In the genomic region with DNA sequence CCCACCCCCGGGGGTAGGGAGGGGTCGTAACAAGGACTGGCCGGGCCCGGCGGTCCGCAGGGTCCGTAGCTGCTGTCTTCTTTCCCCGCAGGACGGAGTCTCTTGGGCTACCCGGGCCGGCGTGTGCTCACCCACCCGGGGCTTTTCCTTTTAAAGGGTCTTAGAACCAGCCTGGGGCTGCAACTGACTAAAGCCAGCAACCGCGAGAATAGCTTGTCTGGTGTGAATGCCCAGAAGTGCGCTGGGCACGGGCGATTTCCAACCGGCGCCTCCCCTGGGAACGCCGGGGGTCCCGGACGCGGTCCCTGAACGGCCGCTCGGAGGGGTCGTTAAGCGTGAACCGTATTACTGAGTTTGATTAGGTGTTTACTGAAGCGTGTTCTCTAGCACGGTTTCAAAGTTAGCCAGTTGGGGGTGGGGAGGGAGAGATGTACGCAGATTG, we compare ENCODE assay signal across 8 mouse cellular contexts. TPM values are rescaled to one million over a fixed set of nuclear protein-coding genes. Genes with fewer than 3 reads are reported as not detected.
DNase-seq lines count a peak whose midpoint lies in the region; ATAC-seq and TF ChIP-seq lines count a peak whose summit lies in the region.

No protein-coding gene starts in this region.

- H3K4me2 ChIP-seq in lung, embryonic 14.5 days, result peak overlapping the region; percentile 82
- H3K4me2 ChIP-seq in heart, embryonic 16.5 days (ENCODE audit: low read depth, low read length), result peak overlapping the region; percentile 83
- H3K4me2 ChIP-seq in liver, embryonic 11.5 days, result peak overlapping the region; percentile 93

- TF ChIP-seq POLR2A in bone marrow macrophage, adult 2 months (IDR thresholded peaks at IDR 0.05; ENCODE audit: borderline replicate concordance, low read depth, low read length), result no peak
- no peak for TF ChIP-seq POLR2A in small intestine, adult 2 months (IDR thresholded peaks at IDR 0.05; ENCODE audit: low read depth, low read length)

- H3K9me3 ChIP-seq in lung, embryonic 14.5 days (ENCODE audit: low read depth, low read length), result no peaks in the 10 kb centered on the region
- H3K9me3 ChIP-seq in heart, embryonic 16.5 days (replicated peaks; ENCODE audit: control insufficient read depth, low read length), result no peaks in the 10 kb centered on the region
- H3K9me3 ChIP-seq in liver, embryonic 11.5 days (ENCODE audit: control insufficient read depth, low read length), result no peaks in the 10 kb centered on the region

- H3K27ac ChIP-seq in lung, embryonic 14.5 days (ENCODE audit: low read depth), result peak overlapping the region; percentile 78; the same call in 1 of the 2 replicates
- no peak overlapping the region for H3K27ac ChIP-seq in bone marrow macrophage, adult 2 months (ENCODE audit: insufficient read depth, low read depth, low read length)
- H3K27ac ChIP-seq in heart, embryonic 16.5 days (ENCODE audit: low read length), result peak overlapping the region; percentile 96
- H3K27ac ChIP-seq in liver, embryonic 11.5 days (ENCODE audit: low read depth, low read length), result peak overlapping the region; percentile 61
- no peak overlapping the region for H3K27ac ChIP-seq in small intestine, adult 2 months (ENCODE audit: insufficient read depth, low read depth, low read length)

- peak overlapping the region; percentile 91 for H3K4me3 ChIP-seq in lung, embryonic 14.5 days (ENCODE audit: low read depth, low read length)
- peak overlapping the region; percentile 83 for H3K4me3 ChIP-seq in bone marrow macrophage, adult 2 months (ENCODE audit: insufficient read depth, low read length)
- H3K4me3 ChIP-seq in heart, embryonic 16.5 days (ENCODE audit: low read length), result peak overlapping the region; percentile 98
- H3K4me3 ChIP-seq in liver, embryonic 11.5 days (ENCODE audit: low read depth, low read length), result peak overlapping the region; percentile 95
- peak overlapping the region; percentile 71 for H3K4me3 ChIP-seq in small intestine, adult 2 months (ENCODE audit: low read depth, low read length)

- TF ChIP-seq CTCF in lung, embryonic 14.5 days (IDR thresholded peaks at IDR 0.05; ENCODE audit: low read depth), result no peak
- no peak for TF ChIP-seq CTCF in bone marrow macrophage, adult 2 months (IDR thresholded peaks at IDR 0.05; ENCODE audit: low read depth, low read length)
- no peak for TF ChIP-seq CTCF in small intestine, adult 2 months (IDR thresholded peaks at IDR 0.05; ENCODE audit: extremely low read depth, insufficient read length, insufficient replicate concordance, low read depth, low read length)

- no peaks in the 10 kb centered on the region for H3K27me3 ChIP-seq in lung, embryonic 14.5 days (ENCODE audit: insufficient read depth, low read length)
- no peaks in the 10 kb centered on the region for H3K27me3 ChIP-seq in heart, embryonic 16.5 days (ENCODE audit: control insufficient read depth, insufficient read depth, low read length)
- no peaks in the 10 kb centered on the region for H3K27me3 ChIP-seq in liver, embryonic 11.5 days (replicated peaks; ENCODE audit: control insufficient read depth, insufficient read depth, low read length)
- no peaks in the 10 kb centered on the region for H3K27me3 ChIP-seq in small intestine, adult 2 months (ENCODE audit: control insufficient read depth, insufficient read depth, low read length)

- peak overlapping the region; percentile 92 for H3K9ac ChIP-seq in lung, embryonic 14.5 days
- peak overlapping the region; percentile 93 for H3K9ac ChIP-seq in heart, embryonic 16.5 days (ENCODE audit: low read length)
- H3K9ac ChIP-seq in liver, embryonic 11.5 days (ENCODE audit: low read depth, low read length), result peak overlapping the region; percentile 84

- under 1% methylated on average over 32 of the region's 34 CpGs for WGBS in lung, embryonic 14.5 days
- 1% methylated on average over 34 of the region's 34 CpGs for WGBS in heart, embryonic 16.5 days
- 1% methylated on average over 32 of the region's 34 CpGs for WGBS in liver, embryonic 11.5 days
- under 1% methylated on average over 34 of the region's 34 CpGs for WGBS in small intestine, adult 2 months

- H3K4me1 ChIP-seq in lung, embryonic 14.5 days (ENCODE audit: insufficient read depth), result peaks cover 4% of the 10 kb centered on the region
- H3K4me1 ChIP-seq in bone marrow macrophage, adult 2 months (ENCODE audit: control insufficient read depth, insufficient read depth, low read length), result peaks cover 33% of the 10 kb centered on the region
- H3K4me1 ChIP-seq in heart, embryonic 16.5 days (ENCODE audit: control insufficient read depth, insufficient read depth, low read length), result peaks cover 27% of the 10 kb centered on the region
- H3K4me1 ChIP-seq in liver, embryonic 11.5 days (replicated peaks; ENCODE audit: control insufficient read depth, insufficient read depth, low read length), result peaks cover 9% of the 10 kb centered on the region
- H3K4me1 ChIP-seq in small intestine, adult 2 months (ENCODE audit: control insufficient read depth, insufficient read depth, insufficient read length, low read length), result peaks cover 7% of the 10 kb centered on the region; the same call in 1 of the 2 replicates

- intact Hi-C loops in gastrocnemius, postnatal 36 days (cut with DNase I), result loop anchor here (5.0 kb wide), 1 partner anchor 66 kb away; the partner anchor contains the start of gene Smbd1

- ATAC-seq in lung, embryonic 14.5 days (ENCODE audit: insufficient read depth), result peak; percentile 64; the same call in 1 of the 2 replicates
- ATAC-seq in heart, embryonic 16.5 days (replicated peaks; ENCODE audit: extremely low read depth, insufficient read depth, low FRiP score), result peak; percentile 41
- ATAC-seq in liver, embryonic 11.5 days (replicated peaks; ENCODE audit: low FRiP score), result peak; percentile 26

- DNase-seq in lung, embryonic 14.5 days, result peak; percentile 54
- no peak for DNase-seq in lung, postnatal 36 days
- DNase-seq in liver, embryonic 11.5 days (ENCODE audit: low spot score), result peak; percentile 54
- no peak for DNase-seq in urinary bladder, postnatal 4 days (ENCODE audit: low spot score in 2 of 2)
- no peak for DNase-seq in gastrocnemius, postnatal 36 days

- H3K36me3 ChIP-seq in lung, embryonic 14.5 days (ENCODE audit: insufficient read depth), result no peaks in the 10 kb centered on the region
- no peaks in the 10 kb centered on the region for H3K36me3 ChIP-seq in heart, embryonic 16.5 days (ENCODE audit: control insufficient read depth, insufficient read depth)
- no peaks in the 10 kb centered on the region for H3K36me3 ChIP-seq in liver, embryonic 11.5 days (ENCODE audit: control insufficient read depth, insufficient read depth, low read length)
- no peaks in the 10 kb centered on the region for H3K36me3 ChIP-seq in small intestine, adult 2 months (ENCODE audit: control insufficient read depth, insufficient read depth, low read length)

RNA-seq across cellular contexts. Expression of gene Rubcn, which starts 0.6 kb away (rescaled TPM):
- polyA plus RNA-seq in lung, embryonic 14.5 days (2014; fragmentation: Nextera tagmentation; extraction: Ambion mirVana), result 18.2 and 18.6 TPM in 2 replicates
- 35.4 and 39.7 TPM in 2 replicates for polyA plus RNA-seq in bone marrow macrophage, adult 2 months (2012; ENCODE audit: insufficient read depth, insufficient read length, missing spikeins)
- polyA plus RNA-seq in heart, embryonic 16.5 days (2015; fragmentation: Nextera tagmentation; extraction: Ambion mirVana), result 32.7 and 33.2 TPM in 2 replicates
- polyA plus RNA-seq in liver, embryonic 11.5 days (2014; fragmentation: Nextera tagmentation; extraction: Ambion mirVana), result 10.6 and 11.0 TPM in 2 replicates
- 15.1 and 28.5 TPM in 2 replicates for polyA plus RNA-seq in small intestine, adult 2 months (2012; rRNA removed)
- total RNA-seq in gastrocnemius, postnatal 36 days (2021), result 10 to 100 TPM; 23.9 to 25.4 TPM

RNA-seq across cellular contexts. Expression of gene Fyttd1, which starts 0.9 kb away (rescaled TPM):
- polyA plus RNA-seq in lung, embryonic 14.5 days (2014; fragmentation: Nextera tagmentation; extraction: Ambion mirVana), result 133 and 134 TPM in 2 replicates
- polyA plus RNA-seq in bone marrow macrophage, adult 2 months (2012; ENCODE audit: insufficient read depth, insufficient read length, missing spikeins), result 33.0 and 34.7 TPM in 2 replicates
- 116 and 119 TPM in 2 replicates for polyA plus RNA-seq in heart, embryonic 16.5 days (2015; fragmentation: Nextera tagmentation; extraction: Ambion mirVana)
- 79.9 and 92.7 TPM in 2 replicates for polyA plus RNA-seq in liver, embryonic 11.5 days (2014; fragmentation: Nextera tagmentation; extraction: Ambion mirVana)
- 0.66 and 0.93 TPM in 2 replicates for polyA plus RNA-seq in small intestine, adult 2 months (2012; rRNA removed)
- total RNA-seq in gastrocnemius, postnatal 36 days (2021), result 10 to 100 TPM; 86.0 to 88.7 TPM

RNA-seq across cellular contexts. Expression of gene Lrch3, which starts 35.7 kb away (rescaled TPM):
- polyA plus RNA-seq in lung, embryonic 14.5 days (2014; fragmentation: Nextera tagmentation; extraction: Ambion mirVana), result 26.6 and 26.9 TPM in 2 replicates
- 29.1 and 32.7 TPM in 2 replicates for polyA plus RNA-seq in bone marrow macrophage, adult 2 months (2012; ENCODE audit: insufficient read depth, insufficient read length, missing spikeins)
- polyA plus RNA-seq in heart, embryonic 16.5 days (2015; fragmentation: Nextera tagmentation; extraction: Ambion mirVana), result 15.0 and 16.8 TPM in 2 replicates
- 15.9 and 16.3 TPM in 2 replicates for polyA plus RNA-seq in liver, embryonic 11.5 days (2014; fragmentation: Nextera tagmentation; extraction: Ambion mirVana)
- 5.9 and 12.7 TPM in 2 replicates for polyA plus RNA-seq in small intestine, adult 2 months (2012; rRNA removed)
- total RNA-seq in gastrocnemius, postnatal 36 days (2021), result 10 to 100 TPM; 13.2 to 14.6 TPM

Comparison
In these comparisons a context has a peak if more than half of its experiments do, and no peak if none do; other contexts are left out.
1. DNase-seq: peak in lung, embryonic 14.5 days (single experiment) and liver, embryonic 11.5 days (single experiment); none in lung, postnatal 36 days (single experiment), urinary bladder, postnatal 4 days (0 of 2) and gastrocnemius, postnatal 36 days (0 of 2).
2. H3K27ac ChIP-seq: peak in lung, embryonic 14.5 days (single experiment), heart, embryonic 16.5 days (single experiment) and liver, embryonic 11.5 days (single experiment); none in bone marrow macrophage, adult 2 months (single experiment) and small intestine, adult 2 months (single experiment).
3. RNA of gene Fyttd1, which starts 0.9 kb away (polyA plus RNA-seq): 133 to 134 TPM in lung, embryonic 14.5 days, 116 to 119 TPM in heart, embryonic 16.5 days, 79.9 to 92.7 TPM in liver, embryonic 11.5 days and 33.0 to 34.7 TPM in bone marrow macrophage, adult 2 months; 0.66 to 0.93 TPM in small intestine, adult 2 months; every median in the first group is over 10 times any median in the second.
4. Peak in every context shown above with its lines, with median percentiles within 50 percentile points of each other: ATAC-seq, H3K4me2 ChIP-seq, H3K4me3 ChIP-seq and H3K9ac ChIP-seq.